Mouse (Mus musculus) kidney, embryonic 16.5 days (tissue): ENCODE results near the gene Pdzrn4. TPM values are rescaled to one million over a fixed set of nuclear protein-coding genes. Genes with fewer than 3 reads are reported as not detected.

ENCODE experiments used
- ATAC-seq: fragments of 200-750 bp; cut with Nextera tagmentation; 2 replicates; pipeline ENCODE4 v1.8.0; 2017; ENCODE audit warnings: moderate TSS enrichment; ENCODE audit not compliant: low FRiP score, low TSS enrichment
- H3K27ac ChIP-seq: fragments of 300-500 bp; sonication (generic); 2 replicates; pipeline ENCODE4 v1.5.1; 2014; ENCODE audit warnings: low read length
- H3K27me3 ChIP-seq: fragments of 300-500 bp; sonication (generic); 2 replicates; pipeline ENCODE4 v1.6.1; 2014; ENCODE audit warnings: low read length, control low read depth, mixed read lengths; ENCODE audit not compliant: insufficient read depth
- H3K36me3 ChIP-seq: fragments of 300-500 bp; sonication (generic); 2 replicates; pipeline ENCODE4 v1.6.1; 2014; ENCODE audit warnings: low read length, control low read depth, mixed read lengths; ENCODE audit not compliant: insufficient read depth
- H3K4me1 ChIP-seq: fragments of 300-500 bp; sonication (generic); 2 replicates; pipeline ENCODE4 v1.6.1; 2014; ENCODE audit warnings: low read length, control low read depth, mixed read lengths; ENCODE audit not compliant: insufficient read depth
- H3K4me2 ChIP-seq: fragments of 300-500 bp; sonication (generic); replicated peaks from 2 replicates; pipeline ENCODE4 v1.6.1; 2014; ENCODE audit warnings: low read depth, low read length
- H3K4me3 ChIP-seq: fragments of 300-500 bp; sonication (generic); 2 replicates; pipeline ENCODE4 v1.5.1; 2014; ENCODE audit warnings: mild to moderate bottlenecking, low read length
- H3K9ac ChIP-seq: fragments of 300-500 bp; sonication (generic); replicated peaks from 2 replicates; pipeline ENCODE4 v1.6.1; 2014; ENCODE audit warnings: low read length
- H3K9me3 ChIP-seq: fragments of 300-500 bp; sonication (generic); 2 replicates; pipeline ENCODE4 v1.6.1; 2016; ENCODE audit warnings: low read length, control low read depth
- WGBS: fragments of 180-500 bp; shearing (Covaris S2); extraction: QIAGEN DNeasy Blood & Tissue Kit; methylation state at CpG from one replicate; pipeline ENCODE4 v1.1.7; 2014; 5-methylcytosine and 5-hydroxymethylcytosine counted together
- polyA plus RNA-seq: library from polyadenylated mRNA; unstranded; fragments of >200 nt; fragmentation: Nextera tagmentation; extraction: Ambion mirVana; gene quantifications from 2 replicates; pipeline ENCODE4 v1.2.1, GENCODE M21; 2015

Pdzrn4 gene
- polyA plus RNA-seq, 1 experiment from 2014 or later: 3.1 TPM

DNA sequence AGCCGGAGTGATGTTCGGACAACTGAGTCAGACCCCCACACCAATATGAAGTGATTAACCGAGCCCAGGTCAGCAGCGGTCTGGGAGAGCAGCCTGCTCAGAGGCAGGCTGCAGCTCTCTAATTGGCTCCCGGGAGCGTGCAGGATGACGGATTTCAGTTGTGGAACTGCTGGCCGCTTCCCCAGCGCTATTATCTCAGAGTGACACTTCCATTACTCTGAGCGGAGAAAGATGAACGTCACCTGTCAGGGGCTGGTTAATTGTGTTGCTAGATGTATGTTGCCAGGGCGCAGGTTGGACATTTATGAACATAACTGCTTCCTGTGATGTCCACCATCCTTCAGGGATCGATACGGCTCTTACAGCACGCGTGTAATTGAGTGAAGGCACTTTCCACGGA is 355.5 kb downstream of the Pdzrn4 start:
- 75% methylated on average over 17 of the region's 17 CpGs for WGBS
- Histone ChIP-seq H3K36me3 (no peaks in the 10 kb centered on the region), H3K27ac (no peak overlapping the region), H3K4me2 (no peak overlapping the region), H3K27me3 (no peaks in the 10 kb centered on the region), H3K4me3 (no peak overlapping the region), H3K4me1 (no peaks in the 10 kb centered on the region), H3K9me3 (no peaks in the 10 kb centered on the region), H3K9ac (no peak overlapping the region)
- ATAC-seq: no peak

DNA sequence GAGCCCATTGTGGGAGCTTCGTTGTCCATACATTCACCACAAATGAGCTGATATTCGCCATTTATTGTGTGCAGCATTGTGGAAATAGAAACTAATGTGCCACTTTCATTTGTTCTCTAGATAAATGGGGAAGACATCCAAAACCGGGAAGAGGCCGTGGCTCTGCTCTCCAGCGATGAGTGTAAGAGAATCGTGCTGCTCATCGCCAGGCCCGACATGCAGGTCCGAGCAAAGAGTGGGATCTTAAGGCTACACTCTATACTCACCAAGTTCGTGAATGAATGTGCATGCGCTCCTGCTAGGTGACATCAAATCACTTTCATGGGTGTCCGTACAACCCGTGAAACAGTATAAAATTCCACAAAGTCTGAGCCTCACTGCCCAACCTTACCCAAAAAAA is 355.9 kb downstream of the Pdzrn4 start:
- Histone ChIP-seq H3K9ac (no peak overlapping the region), H3K4me3 (no peak overlapping the region), H3K27ac (no peak overlapping the region), H3K27me3 (no peaks in the 10 kb centered on the region), H3K9me3 (no peaks in the 10 kb centered on the region), H3K36me3 (no peaks in the 10 kb centered on the region), H3K4me1 (no peaks in the 10 kb centered on the region), H3K4me2 (no peak overlapping the region)
- ATAC-seq: no peak
- WGBS: 90% methylated on average over 13 of the region's 13 CpGs

DNA sequence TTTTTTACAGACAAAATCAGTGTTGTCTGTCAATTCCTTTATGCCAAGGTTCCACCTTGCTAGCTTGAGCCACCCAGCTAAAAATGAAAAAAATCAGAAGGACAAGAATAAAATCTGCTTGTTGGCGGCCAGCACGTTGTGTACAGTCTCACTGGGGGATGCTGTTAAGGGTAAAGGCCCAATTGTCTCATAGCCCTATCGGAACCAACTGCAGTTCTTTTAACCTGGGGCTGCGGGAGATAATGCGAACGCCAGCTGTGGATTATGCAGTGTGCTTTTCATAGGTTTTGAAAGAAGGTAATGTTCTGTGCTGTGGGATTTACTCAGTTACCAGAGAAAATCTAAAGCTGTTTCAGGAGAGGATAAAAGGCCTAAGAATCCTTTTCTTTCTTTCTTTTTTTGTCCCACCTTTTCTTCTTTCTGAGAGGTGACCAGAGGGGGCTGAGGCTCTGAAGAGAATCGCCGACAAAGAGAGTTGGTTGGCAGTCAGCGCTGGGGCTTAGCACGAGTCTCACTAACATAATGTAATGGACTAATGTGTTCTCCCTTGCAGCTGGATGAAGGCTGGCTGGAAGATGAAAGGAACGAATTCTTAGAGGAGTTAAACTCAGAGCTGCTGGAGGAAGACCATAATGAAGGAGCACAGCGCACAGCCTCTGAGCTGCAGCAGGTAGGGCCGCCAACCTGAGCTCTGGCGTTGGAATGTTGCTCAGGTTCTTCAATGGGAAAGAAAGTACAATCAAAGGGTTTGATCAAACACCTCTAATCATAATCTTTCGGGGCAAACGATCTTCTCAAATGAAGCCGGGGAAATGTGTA is 360.6 kb downstream of the Pdzrn4 start:
- Histone ChIP-seq H3K9ac (no peak overlapping the region), H3K27ac (no peak overlapping the region), H3K27me3 (no peaks in the 10 kb centered on the region), H3K36me3 (no peaks in the 10 kb centered on the region), H3K9me3 (no peaks in the 10 kb centered on the region), H3K4me1 (no peaks in the 10 kb centered on the region), H3K4me2 (no peak overlapping the region), H3K4me3 (no peak overlapping the region)
- 79% methylated on average over 17 of the region's 17 CpGs for WGBS
- no peak for ATAC-seq

DNA sequence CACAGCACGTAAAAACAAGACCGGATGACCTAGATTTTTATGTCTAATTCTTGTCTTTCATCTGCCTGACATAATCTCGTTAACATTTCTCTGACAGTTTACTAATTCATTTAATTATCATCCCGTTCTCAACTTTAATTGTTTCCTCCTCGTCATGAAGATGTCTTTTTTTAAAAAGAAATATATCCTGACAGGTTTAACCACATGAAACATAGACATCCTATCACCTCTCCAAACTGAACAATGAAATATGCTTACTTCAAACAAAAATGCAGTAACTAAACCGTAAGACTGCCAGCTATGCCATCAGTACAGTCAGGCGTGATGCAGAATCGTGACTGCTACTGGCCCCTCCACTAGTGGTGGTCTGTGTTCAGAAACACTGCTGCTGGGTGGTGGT is 362.3 kb downstream of the Pdzrn4 start:
- Histone ChIP-seq H3K27me3 (no peaks in the 10 kb centered on the region), H3K4me2 (no peak overlapping the region), H3K36me3 (no peaks in the 10 kb centered on the region), H3K9ac (no peak overlapping the region), H3K4me3 (no peak overlapping the region), H3K4me1 (no peaks in the 10 kb centered on the region), H3K9me3 (no peaks in the 10 kb centered on the region), H3K27ac (no peak overlapping the region)
- 43% methylated on average over 8 of the region's 8 CpGs for WGBS
- no peak for ATAC-seq

DNA sequence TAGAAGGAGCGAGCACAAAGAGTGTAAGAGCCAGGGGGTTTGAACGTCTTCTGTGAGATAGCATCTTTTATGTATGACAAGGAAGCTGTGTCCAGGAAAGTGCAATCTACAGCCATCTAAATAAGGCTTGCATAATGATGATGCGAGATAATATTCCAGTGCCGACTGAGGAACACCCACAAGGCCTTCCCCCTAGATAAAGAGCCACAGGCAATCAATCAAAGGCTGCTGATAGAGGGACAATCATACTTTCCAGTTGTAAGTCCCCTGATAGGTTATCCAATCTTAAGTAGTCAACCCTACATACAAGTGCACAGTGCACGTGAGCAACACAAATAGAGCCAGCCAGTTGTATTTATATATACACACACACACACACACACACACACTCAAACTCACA is 366.6 kb downstream of the Pdzrn4 start:
- 77% methylated on average over 5 of the region's 5 CpGs for WGBS
- no peak overlapping the region for H3K4me2 ChIP-seq
- no peaks in the 10 kb centered on the region for H3K36me3 ChIP-seq
- H3K4me1 ChIP-seq: no peaks in the 10 kb centered on the region
- ATAC-seq: no peak
- no peak overlapping the region for H3K4me3 ChIP-seq
- H3K27me3 ChIP-seq: no peaks in the 10 kb centered on the region
- no peak overlapping the region for H3K27ac ChIP-seq
- H3K9ac ChIP-seq: no peak overlapping the region
- no peaks in the 10 kb centered on the region for H3K9me3 ChIP-seq

DNA sequence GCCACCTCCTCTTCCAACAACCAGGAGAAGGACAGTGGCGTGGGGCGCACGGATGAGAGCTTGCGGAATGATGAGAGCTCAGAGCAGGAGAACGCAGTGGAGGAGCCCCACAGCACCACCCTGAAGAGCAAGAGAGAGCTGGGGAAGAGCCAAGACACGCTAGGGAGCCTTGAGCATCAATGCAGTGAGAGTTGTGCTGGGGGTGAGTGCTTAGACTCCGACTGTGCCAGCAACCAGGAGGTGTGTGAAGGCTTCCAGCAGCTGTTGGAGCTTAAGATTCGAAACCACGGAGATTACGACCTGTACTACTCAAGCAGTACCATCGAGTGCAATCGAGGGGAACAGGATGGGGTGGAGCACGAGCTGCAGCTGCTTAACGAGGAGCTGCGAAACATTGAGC is 372.9 kb downstream of the Pdzrn4 start:
- Histone ChIP-seq H3K27me3 (no peaks in the 10 kb centered on the region), H3K4me1 (no peaks in the 10 kb centered on the region), H3K4me3 (no peak overlapping the region), H3K9me3 (no peaks in the 10 kb centered on the region), H3K9ac (no peak overlapping the region), H3K36me3 (no peaks in the 10 kb centered on the region), H3K27ac (no peak overlapping the region), H3K4me2 (no peak overlapping the region)
- no peak for ATAC-seq
- WGBS: 76% methylated on average over 15 of the region's 15 CpGs

DNA sequence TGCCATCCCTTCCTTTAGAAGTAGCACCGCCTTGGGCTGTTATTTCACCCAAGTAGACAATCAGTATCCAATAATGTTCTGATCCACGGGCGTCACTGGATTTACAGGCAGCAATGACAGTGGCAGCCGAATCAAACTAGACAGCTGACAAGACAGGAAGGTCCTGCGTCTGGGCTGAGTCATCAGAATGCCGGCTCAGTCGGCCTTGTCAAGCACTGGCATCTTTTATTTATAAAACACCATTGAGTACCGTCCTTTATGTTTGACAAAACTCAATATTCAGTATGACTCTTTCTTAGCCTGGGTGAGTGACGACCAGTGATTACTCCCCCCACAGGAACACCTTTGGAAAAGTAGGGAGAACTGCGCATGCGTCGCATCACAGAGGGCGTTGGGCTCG is 391.4 kb downstream of the Pdzrn4 start:
- Histone ChIP-seq H3K4me1 (no peaks in the 10 kb centered on the region), H3K9ac (no peak overlapping the region), H3K36me3 (no peaks in the 10 kb centered on the region), H3K27ac (no peak overlapping the region), H3K4me3 (no peak overlapping the region), H3K9me3 (no peaks in the 10 kb centered on the region), H3K27me3 (no peaks in the 10 kb centered on the region), H3K4me2 (no peak overlapping the region)
- no peak for ATAC-seq
- 83% methylated on average over 14 of the region's 14 CpGs for WGBS

DNA sequence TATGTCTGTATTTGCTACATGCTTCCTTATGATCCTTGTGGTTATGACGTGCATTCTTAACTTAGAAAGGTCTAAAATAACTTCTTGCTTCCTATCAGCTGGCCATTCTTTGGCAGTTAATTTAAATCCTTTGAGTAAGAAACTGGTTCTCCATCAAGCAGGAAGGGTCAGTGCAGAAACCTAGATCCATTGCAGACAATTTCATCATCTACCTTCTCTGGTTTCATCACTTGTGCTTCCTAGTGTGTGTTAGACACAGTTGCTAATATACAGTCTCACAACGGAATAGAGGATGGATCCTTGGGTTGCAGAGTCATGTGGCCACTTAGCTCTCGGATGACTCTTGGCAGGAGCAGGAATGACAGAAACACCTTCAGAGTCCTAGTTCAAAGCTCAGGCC is 397.6 kb downstream of the Pdzrn4 start:
- Histone ChIP-seq H3K36me3 (no peaks in the 10 kb centered on the region), H3K4me2 (no peak overlapping the region), H3K27me3 (no peaks in the 10 kb centered on the region), H3K4me1 (no peaks in the 10 kb centered on the region), H3K9me3 (no peaks in the 10 kb centered on the region), H3K27ac (no peak overlapping the region), H3K4me3 (no peak overlapping the region), H3K9ac (no peak overlapping the region)
- no peak for ATAC-seq
- 86% methylated on average over 3 of the region's 3 CpGs for WGBS

DNA sequence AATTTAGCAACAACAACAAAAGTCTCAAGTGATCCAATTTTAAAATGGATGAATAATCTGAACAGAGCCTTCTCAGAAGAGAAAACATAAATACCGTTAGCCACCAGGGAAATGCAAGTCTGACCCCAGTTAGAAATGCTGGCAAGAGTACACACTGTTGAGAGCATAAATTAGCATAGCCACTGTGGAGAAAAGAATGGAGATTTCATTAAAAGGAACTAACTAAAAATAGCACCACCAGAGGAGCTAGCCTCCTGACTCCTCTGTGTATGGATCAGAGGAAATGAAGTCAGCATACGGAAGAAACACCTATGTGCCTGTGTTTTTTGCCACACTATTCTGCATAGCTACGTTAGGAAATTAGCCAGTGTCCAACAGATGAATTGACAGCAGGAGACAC is 409.3 kb downstream of the Pdzrn4 start:
- Histone ChIP-seq H3K9me3 (no peaks in the 10 kb centered on the region), H3K27me3 (no peaks in the 10 kb centered on the region), H3K4me1 (no peaks in the 10 kb centered on the region), H3K4me2 (no peak overlapping the region), H3K36me3 (no peaks in the 10 kb centered on the region), H3K4me3 (no peak overlapping the region), H3K27ac (no peak overlapping the region), H3K9ac (no peak overlapping the region)
- WGBS: 50% methylated on average over 3 of the region's 3 CpGs
- ATAC-seq: no peak

DNA sequence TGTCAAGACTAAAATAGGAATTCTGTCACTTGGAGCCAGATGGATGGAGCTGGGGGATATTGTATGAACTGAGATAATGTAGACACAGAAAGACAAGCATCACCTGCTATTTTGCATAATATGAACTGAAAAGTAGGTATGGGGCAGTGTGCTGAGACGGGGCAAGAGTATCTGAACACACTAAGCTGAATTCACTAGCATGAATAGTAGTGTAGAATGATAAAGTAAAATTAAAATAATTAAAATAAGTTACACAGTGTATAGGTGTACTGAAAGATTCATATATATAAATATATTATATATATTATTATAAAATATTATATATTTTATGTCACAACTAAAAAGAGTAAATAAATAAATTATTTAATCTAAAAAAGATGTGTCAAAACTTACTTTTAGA is 409.7 kb downstream of the Pdzrn4 start:
- no peak for ATAC-seq
- Histone ChIP-seq H3K36me3 (no peaks in the 10 kb centered on the region), H3K9me3 (no peaks in the 10 kb centered on the region), H3K4me1 (no peaks in the 10 kb centered on the region), H3K4me2 (no peak overlapping the region), H3K27ac (no peak overlapping the region), H3K9ac (no peak overlapping the region), H3K4me3 (no peak overlapping the region), H3K27me3 (no peaks in the 10 kb centered on the region)
- 89% methylated on average over 1 of the region's 1 CpGs for WGBS
